8 mouse cellular contexts compared by ENCODE assay signal in the genomic region with DNA sequence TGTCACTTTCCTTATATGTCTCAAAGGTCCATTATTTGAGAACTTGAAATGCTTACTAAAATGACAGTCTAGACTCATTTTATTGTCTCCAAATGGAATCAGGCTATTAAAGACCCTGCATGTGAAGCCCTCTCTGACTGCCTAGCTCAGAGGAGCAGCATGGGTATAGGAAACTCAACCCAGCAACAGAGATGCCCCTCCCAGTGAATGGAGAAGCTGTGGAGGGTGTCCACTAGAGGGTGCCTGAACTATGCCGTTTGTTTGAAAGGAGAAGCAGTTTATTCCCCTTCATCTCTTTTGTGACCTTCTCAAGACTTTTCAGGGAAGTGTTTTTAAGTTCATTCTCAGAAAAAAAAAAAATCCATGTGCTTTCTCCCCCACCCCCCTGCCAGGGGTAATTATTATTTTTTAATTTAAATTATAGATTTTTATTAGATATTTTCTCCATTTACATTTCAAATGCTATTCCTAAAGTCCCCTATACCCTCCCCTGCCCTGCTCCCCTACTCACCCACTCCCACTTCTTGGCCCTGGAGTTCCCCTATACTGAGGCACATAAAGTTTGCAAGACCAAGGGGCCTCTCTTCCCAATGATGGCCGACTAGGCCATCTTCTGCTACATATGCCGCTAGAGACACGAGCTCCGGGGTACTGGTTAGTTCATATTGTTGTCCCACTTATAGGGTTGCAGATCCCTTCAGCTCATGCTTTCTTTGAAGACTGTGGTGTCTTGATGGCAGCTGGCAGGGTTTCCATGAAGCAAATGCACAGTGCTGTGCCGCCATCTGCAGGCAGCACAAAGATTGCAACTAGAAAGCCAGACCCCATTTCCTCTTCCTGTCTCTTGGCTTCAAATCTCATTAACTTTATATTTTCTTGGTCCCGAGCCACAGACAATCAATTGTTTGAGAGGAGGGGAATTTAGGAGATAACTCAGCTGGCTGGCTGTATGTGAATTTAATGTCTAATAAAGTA. TPM values are rescaled to one million over a fixed set of nuclear protein-coding genes. Genes with fewer than 3 reads are reported as not detected.
DNase-seq lines count a peak whose midpoint lies in the region; ATAC-seq and TF ChIP-seq lines count a peak whose summit lies in the region.

No protein-coding gene starts in this region.

- TF ChIP-seq POLR2A in liver, adult 2 months (IDR thresholded peaks at IDR 0.05; ENCODE audit: extremely low read depth, insufficient read depth, low read length): no peak

- no peak overlapping the region for H3K9ac ChIP-seq in embryonic facial prominence, embryonic 13.5 days
- no peak overlapping the region for H3K9ac ChIP-seq in kidney, embryonic 15.5 days
- no peak overlapping the region for H3K9ac ChIP-seq in liver, adult 2 months (ENCODE audit: low read depth, low read length)

- TF ChIP-seq CTCF in liver, adult 2 months (IDR thresholded peaks at IDR 0.05; ENCODE audit: low read depth, low read length): peak; percentile 83

- peak overlapping the region; percentile 18; the same call in 1 of the 2 replicates for H3K4me2 ChIP-seq in embryonic facial prominence, embryonic 13.5 days
- no peak overlapping the region for H3K4me2 ChIP-seq in kidney, embryonic 15.5 days

- peak; percentile 80 for DNase-seq in B cell, adult 2 months
- peak; percentile 68 to 82 for DNase-seq in adrenal gland, postnatal 36 days
- peak; percentile 86 for DNase-seq in heart, embryonic 10.5 days (ENCODE audit: low spot score)
- DNase-seq in liver, adult 2 months (ENCODE audit: extremely low read depth, low read depth, low spot score): peak; percentile 20
- peak; percentile 81 for DNase-seq in neural tube, embryonic 10.5 days (ENCODE audit: extremely low spot score, low spot score)
- DNase-seq in splenic B cell, adult 2 months (ENCODE audit: low read depth, low spot score): peak; percentile 83

- ATAC-seq in embryonic facial prominence, embryonic 13.5 days (ENCODE audit: insufficient number of reproducible peaks, insufficient read depth, low FRiP score, low TSS enrichment, low read depth): no peak
- ATAC-seq in kidney, embryonic 15.5 days (replicated peaks; ENCODE audit: low FRiP score): 0 out of 2 replicates have a peak, but pooled peaks have one; percentile 69

- no peaks in the 10 kb centered on the region for H3K27me3 ChIP-seq in embryonic facial prominence, embryonic 13.5 days
- H3K27me3 ChIP-seq in heart, embryonic 10.5 days (ENCODE audit: insufficient read depth, poor library complexity, severe bottlenecking): no peaks in the 10 kb centered on the region
- no peaks in the 10 kb centered on the region for H3K27me3 ChIP-seq in kidney, embryonic 15.5 days
- H3K27me3 ChIP-seq in liver, adult 2 months (ENCODE audit: control insufficient read depth, insufficient read depth, low read length): no peaks in the 10 kb centered on the region
- H3K27me3 ChIP-seq in splenic B cell, adult 2 months (ENCODE audit: control insufficient read depth, insufficient read depth, low read length, poor library complexity, severe bottlenecking): no peaks in the 10 kb centered on the region

- no peaks in the 10 kb centered on the region for H3K9me3 ChIP-seq in embryonic facial prominence, embryonic 13.5 days
- no peaks in the 10 kb centered on the region for H3K9me3 ChIP-seq in heart, embryonic 10.5 days
- no peaks in the 10 kb centered on the region for H3K9me3 ChIP-seq in kidney, embryonic 15.5 days (replicated peaks)

- WGBS in embryonic facial prominence, embryonic 13.5 days: 7% methylated on average over 7 of the region's 7 CpGs
- WGBS in heart, embryonic 10.5 days: 18% methylated on average over 7 of the region's 7 CpGs
- WGBS in kidney, embryonic 15.5 days: 20% methylated on average over 7 of the region's 7 CpGs
- 42% methylated on average over 7 of the region's 7 CpGs for WGBS in liver, adult 2 months

- H3K36me3 ChIP-seq in embryonic facial prominence, embryonic 13.5 days: no peaks in the 10 kb centered on the region
- H3K36me3 ChIP-seq in heart, embryonic 10.5 days: no peaks in the 10 kb centered on the region
- H3K36me3 ChIP-seq in kidney, embryonic 15.5 days: no peaks in the 10 kb centered on the region
- peaks cover 4% of the 10 kb centered on the region; the same call in 1 of the 2 replicates for H3K36me3 ChIP-seq in liver, adult 2 months (ENCODE audit: control insufficient read depth, insufficient read depth, low read length)
- H3K36me3 ChIP-seq in splenic B cell, adult 2 months (ENCODE audit: control insufficient read depth, insufficient read depth, low read length, poor library complexity, severe bottlenecking): no peaks in the 10 kb centered on the region

- no peak overlapping the region for H3K4me3 ChIP-seq in embryonic facial prominence, embryonic 13.5 days
- H3K4me3 ChIP-seq in heart, embryonic 10.5 days: no peak overlapping the region
- H3K4me3 ChIP-seq in kidney, embryonic 15.5 days (replicated peaks): no peak overlapping the region
- H3K4me3 ChIP-seq in liver, adult 2 months (ENCODE audit: insufficient read depth, low read depth, low read length): no peak overlapping the region

- 0 out of 2 replicates have a peak, but pooled peaks cover 5% of the 10 kb centered on the region for H3K4me1 ChIP-seq in embryonic facial prominence, embryonic 13.5 days
- no peaks in the 10 kb centered on the region for H3K4me1 ChIP-seq in heart, embryonic 10.5 days
- H3K4me1 ChIP-seq in kidney, embryonic 15.5 days: no peaks in the 10 kb centered on the region
- H3K4me1 ChIP-seq in liver, adult 2 months (ENCODE audit: control insufficient read depth, insufficient read depth, low read length): no peaks in the 10 kb centered on the region

- no peaks in the 10 kb centered on the region for H3K79me2 ChIP-seq in liver, adult 2 months (ENCODE audit: control insufficient read depth, insufficient read depth, low read length)

- H3K27ac ChIP-seq in embryonic facial prominence, embryonic 13.5 days: no peak overlapping the region
- H3K27ac ChIP-seq in heart, embryonic 10.5 days: no peak overlapping the region
- H3K27ac ChIP-seq in kidney, embryonic 15.5 days: no peak overlapping the region
- H3K27ac ChIP-seq in liver, adult 2 months (replicated peaks; ENCODE audit: insufficient read depth, low read depth, low read length): no peak overlapping the region

RNA-seq across cellular contexts. Expression of gene Hook1, which starts 42.5 kb away (rescaled TPM):
- 1 to 10 TPM; 6.6 to 6.7 TPM for total RNA-seq in adrenal gland, postnatal 36 days (2021)
- polyA plus RNA-seq in embryonic facial prominence, embryonic 13.5 days (2015; fragmentation: Nextera tagmentation; extraction: Ambion mirVana): 8.6 and 12.0 TPM in 2 replicates
- 10.2 and 12.3 TPM in 2 replicates for polyA plus RNA-seq in heart, embryonic 10.5 days (2016; fragmentation: Nextera tagmentation; extraction: Ambion mirVana)
- polyA plus RNA-seq in kidney, embryonic 15.5 days (2015; fragmentation: Nextera tagmentation; extraction: Ambion mirVana): 22.6 and 23.6 TPM in 2 replicates
- 50.3 and 62.4 TPM in 2 replicates for total RNA-seq in liver, adult 2 months (2014; rRNA removed)
- polyA plus RNA-seq in liver, adult 2 months (2012; rRNA removed): 6.6 and 6.7 TPM in 2 replicates

Comparison
In these comparisons a context has a peak if more than half of its experiments do, and no peak if none do; other contexts are left out.
1. DNase-seq: peak in every context shown above with its lines; median percentile 86 in heart, embryonic 10.5 days; 83 in splenic B cell, adult 2 months; 81 in neural tube, embryonic 10.5 days; 80 in B cell, adult 2 months; 75 in adrenal gland, postnatal 36 days; 20 in liver, adult 2 months.